Comparison of ENCODE assay signal across 24 mouse cellular contexts in the genomic region with DNA sequence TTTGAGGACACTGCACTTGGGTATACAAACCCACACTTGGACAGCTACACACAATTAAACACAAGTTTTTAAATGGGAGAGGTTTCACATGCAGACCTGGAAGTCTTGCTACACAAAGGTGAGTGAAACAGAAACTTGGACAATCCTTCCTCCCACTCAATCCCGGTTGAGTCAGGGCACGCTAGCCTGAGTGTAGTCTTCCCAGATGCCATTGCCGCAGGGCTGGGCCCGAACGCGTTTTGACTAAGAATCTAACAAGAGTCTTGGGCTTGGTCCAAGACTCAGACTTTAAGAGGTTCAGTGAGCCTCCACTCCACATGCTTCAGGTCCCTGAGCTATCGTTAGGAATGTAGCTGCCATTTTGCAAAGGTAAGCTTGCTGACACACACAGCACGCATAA. TPM values are rescaled to one million over a fixed set of nuclear protein-coding genes. Genes with fewer than 3 reads are reported as not detected.
"Had no signal": no experiment of that assay in that cellular context is flagged by ENCODE, and none has a peak within 500 bp of the region (broad histone marks: within the 10 kb centered on the region; RNA-seq: fewer than 3 reads in every experiment).

No protein-coding gene starts in this region.

- H3K9ac ChIP-seq: heart, embryonic 13.5 days; heart, embryonic 15.5 days; hindbrain, embryonic 13.5 days; hindbrain, embryonic 15.5 days; limb, embryonic 12.5 days had no signal

- DNase-seq: gastrocnemius, adult 2 months; gastrocnemius, postnatal 10 days; gastrocnemius, postnatal 25 days; heart, postnatal 14 days; heart, postnatal 36 days; kidney, adult 11 months; kidney, adult 8-10 months; kidney, postnatal 10 days; kidney, postnatal 25 days; kidney, postnatal 4 days; liver had no signal

- H3K27me3 ChIP-seq: hindbrain, embryonic 15.5 days had no signal

- H3K27ac ChIP-seq: gastrocnemius, adult 2 months; heart, adult 2 months; heart, embryonic 13.5 days; heart, embryonic 15.5 days; hindbrain, embryonic 13.5 days; hindbrain, embryonic 15.5 days; hindbrain, postnatal 0 days; layer of hippocampus, adult 2 months; left cerebral cortex, adult 2 months; limb, embryonic 10.5 days; limb, embryonic 12.5 days had no signal

- H3K36me3 ChIP-seq: heart, embryonic 13.5 days; heart, embryonic 15.5 days; hindbrain, embryonic 13.5 days; hindbrain, embryonic 15.5 days; limb, embryonic 10.5 days; limb, embryonic 12.5 days had no signal

- ATAC-seq: hindbrain, postnatal 0 days; intestine, embryonic 16.5 days had no signal

- H3K4me3 ChIP-seq: gastrocnemius, adult 2 months; heart, adult 2 months; heart, embryonic 13.5 days; heart, embryonic 15.5 days; hindbrain, embryonic 13.5 days; hindbrain, embryonic 15.5 days; layer of hippocampus, adult 2 months; left cerebral cortex, adult 2 months; limb, embryonic 10.5 days; limb, embryonic 12.5 days had no signal

- H3K9me3 ChIP-seq: heart, embryonic 13.5 days; heart, embryonic 15.5 days; hindbrain, embryonic 13.5 days; hindbrain, embryonic 15.5 days; limb, embryonic 10.5 days; limb, embryonic 12.5 days had no signal

- H3K4me2 ChIP-seq: heart, embryonic 11.5 days; heart, embryonic 13.5 days; heart, embryonic 15.5 days; hindbrain, embryonic 13.5 days; hindbrain, embryonic 15.5 days; limb, embryonic 12.5 days had no signal

RNA-seq across cellular contexts. Expression of a gene that starts 11.7 kb away (rescaled TPM):
- polyA plus RNA-seq: heart, adult 2 months; heart, embryonic 13.5 days; heart, embryonic 15.5 days; heart, postnatal 0 days had no signal
